Mouse (Mus musculus): Measurements from ENCODE around the gene Maea. TPM values are rescaled to one million over a fixed set of nuclear protein-coding genes. Genes with fewer than 3 reads are reported as not detected.

Maea gene
- 123 and 136 TPM in 2 replicates for polyA plus RNA-seq (2014; fragmentation: Nextera tagmentation; extraction: Ambion mirVana)

DNA sequence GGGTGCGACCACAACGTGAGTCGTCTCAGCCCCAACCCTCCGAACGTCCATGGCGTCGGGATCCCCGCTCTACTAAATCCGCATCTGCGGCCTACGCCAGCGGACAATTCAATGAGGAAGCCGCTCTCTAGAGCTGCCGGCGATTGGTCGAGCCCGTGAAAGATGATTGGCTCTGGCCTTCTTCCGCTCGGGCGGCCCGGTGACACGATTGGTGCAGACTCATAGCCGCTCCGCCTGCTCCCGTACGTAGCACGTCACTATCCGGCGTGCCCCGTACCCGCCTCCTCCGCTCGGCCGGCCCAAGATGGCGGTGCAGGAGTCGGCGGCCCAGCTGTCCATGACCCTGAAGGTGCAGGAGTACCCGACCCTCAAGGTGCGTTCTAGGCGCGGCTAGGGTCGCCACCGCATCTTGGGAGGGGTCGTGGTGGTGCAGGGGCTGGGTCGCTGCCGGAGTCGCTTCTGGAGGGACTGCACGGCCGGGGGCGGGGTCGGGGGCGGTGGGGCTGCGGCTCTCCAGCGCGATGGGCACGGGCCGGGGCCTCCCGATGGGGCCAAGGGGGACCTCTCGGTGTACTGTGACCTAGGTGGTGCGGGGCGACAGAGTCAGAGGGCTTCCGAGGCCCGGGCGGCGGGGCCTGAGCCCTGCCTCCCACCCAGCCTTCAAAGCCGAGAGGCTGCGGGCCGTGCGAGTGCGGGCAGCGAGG, at the start of gene Maea:
TSS of gene Maea (plus strand) at position 237 of the 704 bp plus-strand sequence.
- Histone ChIP-seq H3K4me1 (ENCODE audit: control insufficient read depth, insufficient read depth, low read length) (peaks cover 14% of the 10 kb centered on the region), H3K36me3 (ENCODE audit: control insufficient read depth, insufficient read depth, low read length) (peaks cover 14% of the 10 kb centered on the region), H3K27me3 (replicated peaks; ENCODE audit: control insufficient read depth, insufficient read depth, low read length) (no peaks in the 10 kb centered on the region), H3K4me3 (ENCODE audit: low read depth, low read length) (peak within 1 kb of the TSS; percentile 99), H3K27ac (replicated peaks; ENCODE audit: low read depth, low read length) (peak within 1 kb of the TSS; percentile 78), H3K4me2 (ENCODE audit: low read depth, low read length) (peak within 1 kb of the TSS; percentile 79), H3K9me3 (ENCODE audit: control insufficient read depth, low read length) (0 out of 2 replicates have a peak, but pooled peaks cover 3% of the 10 kb centered on the region), H3K9ac (ENCODE audit: low read depth, low read length) (peak within 1 kb of the TSS; percentile 95)
- ATAC-seq (ENCODE audit: low read depth): peak; percentile 100
- peak; percentile 99 for DNase-seq (ENCODE audit: low spot score)
- 2% methylated on average over 22 of the region's 71 CpGs for WGBS

DNA sequence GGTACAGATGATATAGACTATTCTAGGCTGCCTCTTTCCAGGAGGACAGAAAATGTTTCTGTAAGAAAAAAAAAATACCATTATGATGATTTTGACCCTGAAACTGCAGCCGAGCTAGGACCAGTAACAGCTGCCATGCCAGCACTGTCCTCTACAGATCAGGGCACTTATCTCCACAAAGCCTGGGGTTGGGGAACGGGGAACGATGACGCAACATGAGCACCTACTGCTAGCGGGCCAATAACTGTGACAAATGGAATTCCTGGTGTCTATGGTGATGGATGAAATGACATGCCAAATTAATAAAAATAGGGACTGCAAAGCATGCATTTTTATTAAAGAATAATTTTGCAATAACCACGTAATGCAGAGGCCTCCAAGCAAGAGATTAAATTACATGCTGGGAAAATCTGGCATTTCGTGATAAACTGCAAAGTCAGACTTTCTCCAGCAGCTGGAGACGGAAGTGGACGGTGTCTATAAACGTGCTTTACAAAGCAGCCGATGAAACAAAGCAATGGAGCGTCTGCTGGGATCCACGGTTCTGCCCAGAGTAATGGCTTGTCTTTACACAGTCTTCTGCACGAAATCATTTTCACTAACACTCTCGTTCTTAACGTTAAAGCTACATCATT, 41.4 kb upstream of the Maea start:
- ATAC-seq (ENCODE audit: low read depth): no peak
- no peak overlapping the region for H3K4me3 ChIP-seq (ENCODE audit: low read depth, low read length)

GRCm38 (mm10) chr5:33297164-33297563, 38.1 kb upstream of the Maea start:
- WGBS: 56% methylated on average over 6 of the region's 6 CpGs
- H3K9me3 ChIP-seq (ENCODE audit: control insufficient read depth, low read length): no peaks in the 10 kb centered on the region

More for the DNA sequence above, 41.4 kb upstream of the Maea start:
- Histone ChIP-seq H3K4me2 (ENCODE audit: low read depth, low read length) (no peak overlapping the region), H3K9me3 (ENCODE audit: control insufficient read depth, low read length) (no peaks in the 10 kb centered on the region), H3K27me3 (replicated peaks; ENCODE audit: control insufficient read depth, insufficient read depth, low read length) (no peaks in the 10 kb centered on the region), H3K27ac (replicated peaks; ENCODE audit: low read depth, low read length) (no peak overlapping the region), H3K9ac (ENCODE audit: low read depth, low read length) (no peak overlapping the region), H3K4me1 (ENCODE audit: control insufficient read depth, insufficient read depth, low read length) (no peaks in the 10 kb centered on the region), H3K36me3 (ENCODE audit: control insufficient read depth, insufficient read depth, low read length) (no peaks in the 10 kb centered on the region)
- 39% methylated on average over 16 of the region's 16 CpGs for WGBS
- peak; percentile 42 for DNase-seq (ENCODE audit: low spot score)

GRCm38 (mm10) chr5:33301801-33302200, 33.5 kb upstream of the Maea start:
- ATAC-seq (ENCODE audit: low read depth): no peak

More at GRCm38 (mm10) chr5:33297164-33297563, 38.1 kb upstream of the Maea start:
- Histone ChIP-seq H3K4me1 (ENCODE audit: control insufficient read depth, insufficient read depth, low read length) (no peaks in the 10 kb centered on the region), H3K36me3 (ENCODE audit: control insufficient read depth, insufficient read depth, low read length) (no peaks in the 10 kb centered on the region), H3K9ac (ENCODE audit: low read depth, low read length) (no peak overlapping the region), H3K4me3 (ENCODE audit: low read depth, low read length) (no peak overlapping the region), H3K27ac (replicated peaks; ENCODE audit: low read depth, low read length) (no peak overlapping the region), H3K4me2 (ENCODE audit: low read depth, low read length) (no peak overlapping the region), H3K27me3 (replicated peaks; ENCODE audit: control insufficient read depth, insufficient read depth, low read length) (no peaks in the 10 kb centered on the region)
- ATAC-seq (ENCODE audit: low read depth) (no peak), DNase-seq (ENCODE audit: low spot score) (no peak)

GRCm38 (mm10) chr5:33310704-33311462, 24.4 kb upstream of the Maea start:
- Histone ChIP-seq H3K4me1 (ENCODE audit: control insufficient read depth, insufficient read depth, low read length) (no peaks in the 10 kb centered on the region), H3K4me3 (ENCODE audit: low read depth, low read length) (no peak overlapping the region), H3K27ac (replicated peaks; ENCODE audit: low read depth, low read length) (no peak overlapping the region), H3K27me3 (replicated peaks; ENCODE audit: control insufficient read depth, insufficient read depth, low read length) (no peaks in the 10 kb centered on the region), H3K9ac (ENCODE audit: low read depth, low read length) (no peak overlapping the region), H3K9me3 (ENCODE audit: control insufficient read depth, low read length) (no peaks in the 10 kb centered on the region), H3K36me3 (ENCODE audit: control insufficient read depth, insufficient read depth, low read length) (no peaks in the 10 kb centered on the region), H3K4me2 (ENCODE audit: low read depth, low read length) (no peak overlapping the region)
- ATAC-seq (ENCODE audit: low read depth) (no peak), DNase-seq (ENCODE audit: low spot score) (no peak)
- WGBS: 69% methylated on average over 3 of the region's 3 CpGs

More at GRCm38 (mm10) chr5:33301801-33302200, 33.5 kb upstream of the Maea start:
- Histone ChIP-seq H3K4me2 (ENCODE audit: low read depth, low read length) (no peak overlapping the region), H3K4me1 (ENCODE audit: control insufficient read depth, insufficient read depth, low read length) (no peaks in the 10 kb centered on the region), H3K9ac (ENCODE audit: low read depth, low read length) (no peak overlapping the region), H3K4me3 (ENCODE audit: low read depth, low read length) (no peak overlapping the region), H3K36me3 (ENCODE audit: control insufficient read depth, insufficient read depth, low read length) (no peaks in the 10 kb centered on the region), H3K27ac (replicated peaks; ENCODE audit: low read depth, low read length) (no peak overlapping the region), H3K27me3 (replicated peaks; ENCODE audit: control insufficient read depth, insufficient read depth, low read length) (no peaks in the 10 kb centered on the region), H3K9me3 (ENCODE audit: control insufficient read depth, low read length) (no peaks in the 10 kb centered on the region)
- no peak for DNase-seq (ENCODE audit: low spot score)
- whole genome bisulfite sequencing: 88% methylated on average over 2 of the region's 2 CpGs

DNA sequence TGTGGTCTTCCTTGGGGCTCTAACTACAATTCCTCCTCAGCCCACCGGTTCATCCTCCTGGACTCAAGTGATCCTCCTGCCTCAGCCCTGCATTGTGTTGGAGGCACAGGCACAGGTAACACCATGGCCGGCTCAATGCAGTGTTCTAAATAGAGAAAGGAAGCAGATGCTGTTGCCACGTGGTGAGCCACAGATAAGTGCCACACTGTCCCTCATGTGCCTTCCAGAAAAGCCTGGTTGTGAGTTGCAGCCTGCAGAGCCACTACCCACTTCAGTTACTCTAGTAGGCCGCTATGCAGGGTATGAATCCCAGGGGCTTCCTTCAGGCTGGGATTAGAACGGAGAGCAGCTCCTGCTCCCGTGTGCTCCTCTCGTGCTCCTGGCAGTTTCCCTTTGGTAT, 23.1 kb upstream of the Maea start:
- Histone ChIP-seq H3K36me3 (ENCODE audit: control insufficient read depth, insufficient read depth, low read length) (no peaks in the 10 kb centered on the region), H3K9ac (ENCODE audit: low read depth, low read length) (no peak overlapping the region), H3K9me3 (ENCODE audit: control insufficient read depth, low read length) (no peaks in the 10 kb centered on the region), H3K27ac (replicated peaks; ENCODE audit: low read depth, low read length) (no peak overlapping the region), H3K4me3 (ENCODE audit: low read depth, low read length) (no peak overlapping the region), H3K4me2 (ENCODE audit: low read depth, low read length) (no peak overlapping the region), H3K27me3 (replicated peaks; ENCODE audit: control insufficient read depth, insufficient read depth, low read length) (no peaks in the 10 kb centered on the region), H3K4me1 (ENCODE audit: control insufficient read depth, insufficient read depth, low read length) (no peaks in the 10 kb centered on the region)
- DNase-seq (ENCODE audit: low spot score): no peak
- ATAC-seq (ENCODE audit: low read depth): no peak
- 81% methylated on average over 7 of the region's 7 CpGs for WGBS

- ATAC-seq (ENCODE audit: low read depth) (no peak), DNase-seq (ENCODE audit: low spot score) (no peak)
- Histone ChIP-seq H3K4me1 (ENCODE audit: control insufficient read depth, insufficient read depth, low read length) (no peaks in the 10 kb centered on the region), H3K4me3 (ENCODE audit: low read depth, low read length) (no peak overlapping the region), H3K4me2 (ENCODE audit: low read depth, low read length) (no peak overlapping the region), H3K36me3 (ENCODE audit: control insufficient read depth, insufficient read depth, low read length) (no peaks in the 10 kb centered on the region), H3K9me3 (ENCODE audit: control insufficient read depth, low read length) (peaks cover 4% of the 10 kb centered on the region; the same call in 1 of the 2 replicates), H3K27ac (replicated peaks; ENCODE audit: low read depth, low read length) (no peak overlapping the region), H3K9ac (ENCODE audit: low read depth, low read length) (no peak overlapping the region), H3K27me3 (replicated peaks; ENCODE audit: control insufficient read depth, insufficient read depth, low read length) (no peaks in the 10 kb centered on the region)
- WGBS: 47% methylated on average over 2 of the region's 2 CpGs
Observed at GRCm38 (mm10) chr5:33324491-33324890, 10.8 kb upstream of the Maea start.

DNA sequence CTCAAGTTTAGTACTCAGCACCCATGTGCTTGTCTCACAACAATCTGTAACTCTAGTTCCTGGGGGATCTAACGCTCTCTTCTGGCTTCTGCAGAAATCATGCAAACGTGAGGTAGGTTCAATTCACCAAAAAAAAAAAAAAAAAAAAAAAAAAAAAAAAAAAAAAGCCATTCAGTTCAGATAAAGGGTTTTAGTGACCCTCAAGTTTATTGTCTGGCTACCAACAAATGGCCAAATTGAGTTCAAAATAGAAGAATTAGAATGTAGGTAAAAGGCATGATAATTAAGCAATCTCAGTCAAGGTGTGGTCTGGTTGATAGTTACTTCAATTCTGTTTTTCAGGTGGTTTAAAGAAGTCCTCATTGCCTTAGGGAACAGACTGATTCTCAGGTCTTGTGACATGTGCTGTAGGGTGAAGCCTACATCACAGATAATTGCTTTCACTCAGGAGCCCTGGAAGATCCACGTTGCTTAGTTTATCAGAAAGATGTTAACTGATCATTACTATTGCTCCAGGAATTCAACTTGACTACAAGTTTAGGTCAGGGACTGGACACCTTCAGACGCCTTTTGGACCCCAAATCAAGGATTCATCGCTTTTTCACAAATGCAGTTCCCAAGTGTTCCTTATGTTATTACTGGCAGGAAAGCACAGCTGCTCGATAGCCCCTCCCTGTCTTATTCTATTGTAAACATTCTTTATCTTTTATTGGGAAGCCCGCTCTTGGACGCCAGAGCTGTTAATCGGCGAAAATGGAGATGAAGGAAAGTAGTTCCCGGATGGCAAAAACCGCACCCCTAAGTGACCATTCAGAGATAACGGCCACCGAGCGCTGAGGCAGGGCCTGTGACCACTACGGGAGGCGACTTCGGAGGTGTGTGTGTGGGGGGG, 682 bp upstream of the Maea start:
- 0 out of 2 replicates have a peak, but pooled peaks cover 3% of the 10 kb centered on the region for H3K9me3 ChIP-seq (ENCODE audit: control insufficient read depth, low read length)
- peak overlapping the region; percentile 58 for H3K4me2 ChIP-seq (ENCODE audit: low read depth, low read length)
- H3K27me3 ChIP-seq (replicated peaks; ENCODE audit: control insufficient read depth, insufficient read depth, low read length): no peaks in the 10 kb centered on the region
- DNase-seq (ENCODE audit: low spot score): no peak
- peak overlapping the region; percentile 95 for H3K9ac ChIP-seq (ENCODE audit: low read depth, low read length)
- peak overlapping the region; percentile 78 for H3K27ac ChIP-seq (replicated peaks; ENCODE audit: low read depth, low read length)
- WGBS: 23% methylated on average over 18 of the region's 18 CpGs
- H3K4me1 ChIP-seq (ENCODE audit: control insufficient read depth, insufficient read depth, low read length): peaks cover 14% of the 10 kb centered on the region
- peaks cover 14% of the 10 kb centered on the region for H3K36me3 ChIP-seq (ENCODE audit: control insufficient read depth, insufficient read depth, low read length)
- peak overlapping the region; percentile 99 for H3K4me3 ChIP-seq (ENCODE audit: low read depth, low read length)
- no peak; the same call in 1 of the 2 replicates for ATAC-seq (ENCODE audit: low read depth)

Data from embryonic facial prominence, embryonic 14.5 days (tissue).